Mouse (Mus musculus) heart, embryonic 15.5 days (tissue): Measurements from ENCODE around the gene Scnn1g. TPM values are rescaled to one million over a fixed set of nuclear protein-coding genes. Genes with fewer than 3 reads are reported as not detected.

Experiments used
- polyA plus RNA-seq: library from polyadenylated mRNA; unstranded; fragments of >200 nt; fragmentation: Nextera tagmentation; extraction: Ambion mirVana; gene quantifications from 2 replicates; pipeline ENCODE4 v1.2.1, GENCODE M21; 2015

Gene Scnn1g
- polyA plus RNA-seq, 1 experiment from 2014 or later: 0.25 TPM

Other genes with a start within 250 kb of the Scnn1g start
- 1.3 and 1.4 TPM in 2 replicates for gene Usp31, start 27.2 kb upstream of the Scnn1g start, polyA plus RNA-seq
- gene Scnn1b, start 130.6 kb downstream of the Scnn1g start, polyA plus RNA-seq: 0.28 and 0.86 TPM in 2 replicates
- 16.0 and 19.6 TPM in 2 replicates for gene Cog7, start 247.2 kb downstream of the Scnn1g start, polyA plus RNA-seq